Mouse (Mus musculus): ENCODE data around the gene Kcnmb2.

GRCm38 (mm10) chr3:31959821-31960220 lies 57.5 kb downstream of the Kcnmb2 start:
- TF ChIP-seq CTCF (IDR thresholded peaks at IDR 0.05; ENCODE audit: borderline replicate concordance, insufficient read depth, low read depth, low read length): no peak
- no peak for TF ChIP-seq POLR2A (IDR thresholded peaks at IDR 0.05; ENCODE audit: borderline replicate concordance, insufficient read depth, low read length)

Measured in cerebellum, adult 2 months (tissue).